Mouse (Mus musculus): ENCODE measurements around the gene Crip1. TPM values are rescaled to one million over a fixed set of nuclear protein-coding genes. Genes with fewer than 3 reads are reported as not detected.

Gene Crip1
- 610 to 679 TPM (median 626 TPM) in 4 replicates for total RNA-seq (2023)

GRCm38 (mm10) chr12:113146112-113147057 is at the start of gene Crip1:
Crip1 (plus strand) TSS chr12:113146316.

GRCm38 (mm10) chr12:113097749-113098281 is 48.3 kb upstream of the Crip1 start, which contains the start of gene Mta1:
Mta1 (plus strand) TSS chr12:113098278.

GRCm38 (mm10) chr12:113139908-113140615 is 6.1 kb upstream of the Crip1 start, which contains the start of gene Crip2:
Crip2 (plus strand) TSS chr12:113140236.

GRCm38 (mm10) chr12:113155887-113156539 is 9.9 kb downstream of the Crip1 start, which contains the start of gene Tedc1:
Tedc1 (plus strand) TSS chr12:113156421.

GRCm38 (mm10) chr12:113185442-113186291 is 39.6 kb downstream of the Crip1 start, which contains the start of gene Tmem121:
Tmem121 (plus strand) TSS chr12:113185930.

Other genes starting within 250 kb of the Crip1 start
- 1.3 to 4.9 TPM (median 2.4 TPM) in 4 replicates for gene Jag2, start 216.5 kb upstream of the Crip1 start, total RNA-seq (2023)
- 12.7 to 19.6 TPM (median 15.8 TPM) in 4 replicates for gene Nudt14, start 204.2 kb upstream of the Crip1 start, total RNA-seq (2023)
- 9.7 to 15.0 TPM (median 12.8 TPM) in 4 replicates for gene Btbd6, start 169.8 kb upstream of the Crip1 start, total RNA-seq (2023)
- gene Brf1, start 145.6 kb upstream of the Crip1 start, total RNA-seq (2023), result 152 to 169 TPM (median 160 TPM) in 4 replicates
- gene Pacs2, start 131.8 kb upstream of the Crip1 start, total RNA-seq (2023), result 28.3 to 36.0 TPM (median 33.3 TPM) in 4 replicates
- 0.66 to 1.1 TPM (median 0.72 TPM) in 3 of 4 replicates, not detected in the other for gene Tex22, start 71.8 kb upstream of the Crip1 start, total RNA-seq (2023)
- 46.7 to 51.7 TPM (median 48.9 TPM) in 4 replicates for gene Mta1, start 48.0 kb upstream of the Crip1 start, total RNA-seq (2023)
- gene Crip2, start 6.1 kb upstream of the Crip1 start, total RNA-seq (2023), result 14.3 to 26.0 TPM (median 17.8 TPM) in 4 replicates
- gene Tedc1, start 10.1 kb downstream of the Crip1 start, total RNA-seq (2023), result 17.2 to 27.4 TPM (median 23.2 TPM) in 4 replicates
- gene Tmem121, start 39.6 kb downstream of the Crip1 start, total RNA-seq (2023), result 4.0 to 9.0 TPM (median 5.8 TPM) in 4 replicates

All from B cell, adult 62 days (primary cell).